Mouse (Mus musculus): ENCODE results near the gene Abcb1b. TPM values are rescaled to one million over a fixed set of nuclear protein-coding genes. Genes with fewer than 3 reads are reported as not detected.

Gene Abcb1b
- polyA plus RNA-seq, 1 experiment = 1.5 TPM

GRCm38 (mm10) chr5:8894641-8895490, 96.9 kb downstream of the Abcb1b start:
- WGBS = 80% methylated on average over 15 of the region's 15 CpGs
- no peak for TF ChIP-seq CTCF (IDR thresholded peaks at IDR 0.05; ENCODE audit: borderline replicate concordance, insufficient read depth, low read depth, low read length)
- no peak for TF ChIP-seq POLR2A (IDR thresholded peaks at IDR 0.05; ENCODE audit: borderline replicate concordance, insufficient read depth, low read length)

GRCm38 (mm10) chr5:8896198-8896597, 98.3 kb downstream of the Abcb1b start:
- Histone ChIP-seq H3K27me3 (ENCODE audit: control insufficient read depth, insufficient read depth, low read length) (no peaks in the 10 kb centered on the region; the same call in 1 of the 2 replicates), H3K4me1 (ENCODE audit: control insufficient read depth, insufficient read depth, low read length) (no peaks in the 10 kb centered on the region), H3K27ac (ENCODE audit: insufficient read depth, low read length) (no peak overlapping the region), H3K4me3 (replicated peaks; ENCODE audit: insufficient read depth, low read depth, low read length) (no peak overlapping the region)
- WGBS = 93% methylated on average over 1 of the region's 1 CpGs
- no peak for DNase-seq
- TF ChIP-seq POLR2A (IDR thresholded peaks at IDR 0.05; ENCODE audit: borderline replicate concordance, insufficient read depth, low read length) (no peak), CTCF (IDR thresholded peaks at IDR 0.05; ENCODE audit: borderline replicate concordance, insufficient read depth, low read depth, low read length) (no peak)

More at GRCm38 (mm10) chr5:8894641-8895490, 96.9 kb downstream of the Abcb1b start:
- Histone ChIP-seq H3K27ac (ENCODE audit: insufficient read depth, low read length) (no peak overlapping the region), H3K27me3 (ENCODE audit: control insufficient read depth, insufficient read depth, low read length) (no peaks in the 10 kb centered on the region; the same call in 1 of the 2 replicates), H3K4me1 (ENCODE audit: control insufficient read depth, insufficient read depth, low read length) (no peaks in the 10 kb centered on the region), H3K4me3 (replicated peaks; ENCODE audit: insufficient read depth, low read depth, low read length) (no peak overlapping the region)
- no peak for DNase-seq

GRCm38 (mm10) chr5:8898246-8898645, 100.3 kb downstream of the Abcb1b start:
- Histone ChIP-seq H3K4me1 (ENCODE audit: control insufficient read depth, insufficient read depth, low read length) (no peaks in the 10 kb centered on the region), H3K27ac (ENCODE audit: insufficient read depth, low read length) (no peak overlapping the region), H3K4me3 (replicated peaks; ENCODE audit: insufficient read depth, low read depth, low read length) (no peak overlapping the region), H3K27me3 (ENCODE audit: control insufficient read depth, insufficient read depth, low read length) (no peaks in the 10 kb centered on the region; the same call in 1 of the 2 replicates)
- 90% methylated on average over 3 of the region's 3 CpGs for WGBS
- DNase-seq = no peak
- TF ChIP-seq CTCF (IDR thresholded peaks at IDR 0.05; ENCODE audit: borderline replicate concordance, insufficient read depth, low read depth, low read length) (no peak), POLR2A (IDR thresholded peaks at IDR 0.05; ENCODE audit: borderline replicate concordance, insufficient read depth, low read length) (no peak)

GRCm38 (mm10) chr5:8901001-8901400, 103.1 kb downstream of the Abcb1b start:
- WGBS = 87% methylated on average over 1 of the region's 1 CpGs
- no peak for DNase-seq
- Histone ChIP-seq H3K27me3 (ENCODE audit: control insufficient read depth, insufficient read depth, low read length) (no peaks in the 10 kb centered on the region; the same call in 1 of the 2 replicates), H3K27ac (ENCODE audit: insufficient read depth, low read length) (no peak overlapping the region), H3K4me1 (ENCODE audit: control insufficient read depth, insufficient read depth, low read length) (no peaks in the 10 kb centered on the region), H3K4me3 (replicated peaks; ENCODE audit: insufficient read depth, low read depth, low read length) (no peak overlapping the region)
- TF ChIP-seq POLR2A (IDR thresholded peaks at IDR 0.05; ENCODE audit: borderline replicate concordance, insufficient read depth, low read length) (no peak), CTCF (IDR thresholded peaks at IDR 0.05; ENCODE audit: borderline replicate concordance, insufficient read depth, low read depth, low read length) (no peak)

- Histone ChIP-seq H3K27me3 (ENCODE audit: control insufficient read depth, insufficient read depth, low read length) (no peaks in the 10 kb centered on the region; the same call in 1 of the 2 replicates), H3K27ac (ENCODE audit: insufficient read depth, low read length) (no peak overlapping the region)
- 29% methylated on average over 6 of the region's 6 CpGs for WGBS
Measured at GRCm38 (mm10) chr5:8902141-8902817, 104.3 kb downstream of the Abcb1b start.

GRCm38 (mm10) chr5:8904539-8904938, 106.6 kb downstream of the Abcb1b start:
- WGBS = 69% methylated on average over 6 of the region's 6 CpGs
- Histone ChIP-seq H3K27me3 (ENCODE audit: control insufficient read depth, insufficient read depth, low read length) (no peaks in the 10 kb centered on the region), H3K27ac (ENCODE audit: insufficient read depth, low read length) (no peak overlapping the region), H3K4me1 (ENCODE audit: control insufficient read depth, insufficient read depth, low read length) (no peaks in the 10 kb centered on the region), H3K4me3 (replicated peaks; ENCODE audit: insufficient read depth, low read depth, low read length) (no peak overlapping the region)
- TF ChIP-seq CTCF (IDR thresholded peaks at IDR 0.05; ENCODE audit: borderline replicate concordance, insufficient read depth, low read depth, low read length) = no peak
- no peak for TF ChIP-seq POLR2A (IDR thresholded peaks at IDR 0.05; ENCODE audit: borderline replicate concordance, insufficient read depth, low read length)
- no peak for DNase-seq

More at GRCm38 (mm10) chr5:8902141-8902817, 104.3 kb downstream of the Abcb1b start:
- Histone ChIP-seq H3K4me3 (replicated peaks; ENCODE audit: insufficient read depth, low read depth, low read length) (no peak overlapping the region), H3K4me1 (ENCODE audit: control insufficient read depth, insufficient read depth, low read length) (no peaks in the 10 kb centered on the region)
- DNase-seq = no peak
- TF ChIP-seq CTCF (IDR thresholded peaks at IDR 0.05; ENCODE audit: borderline replicate concordance, insufficient read depth, low read depth, low read length) = no peak
- no peak for TF ChIP-seq POLR2A (IDR thresholded peaks at IDR 0.05; ENCODE audit: borderline replicate concordance, insufficient read depth, low read length)

- Histone ChIP-seq H3K27me3 (ENCODE audit: control insufficient read depth, insufficient read depth, low read length) (no peaks in the 10 kb centered on the region), H3K4me3 (replicated peaks; ENCODE audit: insufficient read depth, low read depth, low read length) (no peak overlapping the region), H3K27ac (ENCODE audit: insufficient read depth, low read length) (no peak overlapping the region), H3K4me1 (ENCODE audit: control insufficient read depth, insufficient read depth, low read length) (no peaks in the 10 kb centered on the region)
- 68% methylated on average over 8 of the region's 8 CpGs for WGBS
- DNase-seq = no peak
- no peak for TF ChIP-seq POLR2A (IDR thresholded peaks at IDR 0.05; ENCODE audit: borderline replicate concordance, insufficient read depth, low read length)
Measured at GRCm38 (mm10) chr5:8911567-8912198, 113.7 kb downstream of the Abcb1b start.

Other genes starting within 250 kb of the Abcb1b start
- gene Rundc3b, start 175.2 kb upstream of the Abcb1b start, polyA plus RNA-seq (2012; rRNA removed) = 15.5 and 15.6 TPM in 2 replicates
- gene Abcb1a, start 138.1 kb upstream of the Abcb1b start, polyA plus RNA-seq (2012; rRNA removed) = 20.5 and 21.5 TPM in 2 replicates
- 1.3 and 1.6 TPM in 2 replicates for gene Abcb4, start 95.6 kb downstream of the Abcb1b start, polyA plus RNA-seq (2012; rRNA removed)
- 24.0 and 24.8 TPM in 2 replicates for gene Crot, start 199.2 kb downstream of the Abcb1b start, polyA plus RNA-seq (2012; rRNA removed)

All from cerebellum, adult 2 months (tissue).